ENCODE assay signal across 13 mouse cellular contexts in the genomic region with DNA sequence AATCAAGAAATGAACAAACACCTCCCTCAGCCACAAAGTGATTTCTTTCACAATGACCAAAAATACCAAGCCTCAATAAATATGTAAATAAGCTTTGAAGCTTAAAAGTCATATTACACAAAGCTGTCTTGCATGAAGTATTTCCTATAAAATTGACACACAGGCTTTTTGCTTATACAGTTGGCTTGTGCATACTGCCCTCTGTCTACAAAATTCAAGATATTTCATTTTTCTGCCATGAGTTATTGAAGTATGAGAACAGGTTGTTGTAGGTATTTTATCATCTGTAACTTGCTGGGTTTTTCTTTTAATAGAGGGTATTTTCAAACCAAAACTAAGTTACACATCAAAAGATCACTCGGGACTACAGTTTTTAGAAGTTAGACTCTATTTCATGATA.
"Had no signal": no experiment of that assay in that cellular context is flagged by ENCODE, and none has a peak within 500 bp of the region (broad histone marks: within the 10 kb centered on the region; RNA-seq: fewer than 3 reads in every experiment).

No protein-coding gene starts in this region.

- DNase-seq: kidney, adult 9 months; kidney, postnatal 14 days; left cerebral cortex, postnatal 4 days; lung, adult 18-20 months; retina, postnatal 1 day; right cerebral cortex, postnatal 4 days; spleen, adult 18-20 months; thymus, adult 2 months; thymus, postnatal 25 days had no signal

- H3K4me3 ChIP-seq: limb, embryonic 13.5 days; midbrain, embryonic 12.5 days; neural tube, embryonic 13.5 days had no signal

- H3K36me3 ChIP-seq: limb, embryonic 13.5 days; midbrain, embryonic 12.5 days; neural tube, embryonic 13.5 days had no signal

- H3K4me2 ChIP-seq: limb, embryonic 13.5 days; midbrain, embryonic 12.5 days; neural tube, embryonic 13.5 days had no signal

- H3K9ac ChIP-seq: limb, embryonic 13.5 days; liver, embryonic 14.5 days; midbrain, embryonic 12.5 days; neural tube, embryonic 13.5 days had no signal

- H3K27ac ChIP-seq: limb, embryonic 13.5 days; liver, embryonic 14.5 days; midbrain, embryonic 12.5 days had no signal

- H3K4me1 ChIP-seq: limb, embryonic 13.5 days; midbrain, embryonic 12.5 days had no signal

- H3K27me3 ChIP-seq: limb, embryonic 13.5 days; midbrain, embryonic 12.5 days; neural tube, embryonic 13.5 days had no signal

- H3K9me3 ChIP-seq: midbrain, embryonic 12.5 days; neural tube, embryonic 13.5 days had no signal
